Mouse (Mus musculus) CD8-positive naive resting alpha-beta T cell, adult 2 months (primary cell): ENCODE data around the gene Mapkbp1.

Experiments used
- DNase-seq, 2 experiments: peaks; one replicate each; pipeline ENCODE4 v3.0.0; 2022; ENCODE audit warnings: low read depth in 2 of 2, low spot score in 2 of 2

The Mapkbp1 gene

DNA sequence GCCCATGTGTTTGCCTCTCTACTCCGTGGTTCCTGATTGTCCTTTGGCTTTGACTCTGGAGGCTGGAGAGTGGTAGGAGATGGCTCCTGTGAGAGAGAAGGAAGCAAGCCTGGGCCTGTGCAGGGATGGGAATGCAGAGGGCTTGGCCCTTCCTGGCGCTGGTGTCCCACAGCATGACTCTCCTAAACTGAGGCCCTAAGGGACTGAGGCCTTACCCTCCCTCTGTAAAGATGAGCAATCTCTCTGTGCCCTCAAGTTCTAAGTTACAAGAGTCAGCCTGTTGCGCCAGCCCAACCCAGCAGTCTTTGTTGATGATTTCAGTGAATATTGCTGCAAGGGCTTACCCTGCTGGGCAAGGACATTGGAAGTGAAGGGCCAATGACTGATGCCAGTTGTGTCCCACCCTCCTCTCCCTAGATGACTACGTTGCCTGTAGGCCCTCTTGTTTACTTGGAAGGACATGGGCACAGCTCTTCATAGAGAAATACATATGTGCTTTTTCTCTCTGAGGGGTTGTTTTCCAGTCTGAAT, 35.2 kb downstream of the Mapkbp1 start:
- DNase-seq = no peak

GRCm38 (mm10) chr2:120008672-120009071, 36.2 kb downstream of the Mapkbp1 start:
- no peak for DNase-seq

DNA sequence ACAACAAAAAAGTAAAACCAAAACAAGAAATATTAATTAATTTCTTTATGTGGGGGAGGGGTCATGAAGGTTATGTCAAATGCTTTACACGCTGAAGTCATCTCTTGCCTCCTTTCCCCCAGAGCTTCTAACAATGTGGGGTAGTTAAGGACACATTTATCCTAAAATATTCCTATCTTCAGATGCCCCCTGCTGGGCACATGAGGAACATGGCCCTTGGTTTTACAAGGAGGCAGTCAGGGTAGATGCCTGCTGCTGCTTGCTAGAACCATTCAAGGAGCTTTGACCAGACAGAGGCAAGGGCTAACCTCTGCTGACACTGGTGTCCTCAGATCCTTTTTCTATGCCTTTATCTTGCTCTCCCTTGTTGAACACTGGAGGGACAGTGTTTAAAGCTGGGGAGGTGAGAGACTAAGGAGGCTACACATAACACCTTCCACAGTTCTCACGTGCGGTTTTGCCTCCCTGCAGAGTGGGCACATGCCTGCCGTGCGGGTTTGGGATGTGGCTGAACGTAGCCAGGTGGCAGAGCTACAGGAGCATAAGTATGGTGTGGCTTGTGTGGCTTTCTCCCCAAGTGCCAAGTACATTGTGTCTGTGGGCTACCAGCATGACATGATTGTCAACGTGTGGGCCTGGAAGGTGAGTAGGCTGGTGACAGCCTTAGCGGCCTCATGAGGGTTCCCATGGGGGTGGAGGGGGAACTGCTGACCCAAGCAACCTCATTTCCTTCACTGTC, 39.1 kb downstream of the Mapkbp1 start:
- DNase-seq = peak in 1 of 2 experiments; percentile 38

DNA sequence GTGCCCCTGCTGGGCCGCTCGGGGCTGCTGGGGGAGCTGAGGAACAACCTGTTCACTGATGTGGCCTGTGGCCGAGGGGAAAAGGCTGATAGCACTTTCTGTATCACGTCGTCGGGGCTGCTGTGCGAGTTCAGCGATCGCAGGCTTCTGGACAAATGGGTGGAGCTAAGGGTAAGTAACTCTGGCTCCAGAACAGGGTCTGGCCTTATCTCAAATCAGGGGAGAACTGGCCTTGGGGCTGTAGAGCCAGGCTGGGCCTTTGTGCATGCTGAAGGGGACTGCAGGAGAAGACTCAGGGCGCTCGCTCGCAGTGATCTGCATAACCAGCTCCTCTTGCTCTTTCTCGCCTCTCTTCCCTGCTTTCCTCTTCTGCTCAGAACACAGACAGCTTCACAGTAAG, 40.4 kb downstream of the Mapkbp1 start:
- DNase-seq = no peak

- no peak for DNase-seq
Measured at GRCm38 (mm10) chr2:120013831-120014486, 41.5 kb downstream of the Mapkbp1 start.

DNA sequence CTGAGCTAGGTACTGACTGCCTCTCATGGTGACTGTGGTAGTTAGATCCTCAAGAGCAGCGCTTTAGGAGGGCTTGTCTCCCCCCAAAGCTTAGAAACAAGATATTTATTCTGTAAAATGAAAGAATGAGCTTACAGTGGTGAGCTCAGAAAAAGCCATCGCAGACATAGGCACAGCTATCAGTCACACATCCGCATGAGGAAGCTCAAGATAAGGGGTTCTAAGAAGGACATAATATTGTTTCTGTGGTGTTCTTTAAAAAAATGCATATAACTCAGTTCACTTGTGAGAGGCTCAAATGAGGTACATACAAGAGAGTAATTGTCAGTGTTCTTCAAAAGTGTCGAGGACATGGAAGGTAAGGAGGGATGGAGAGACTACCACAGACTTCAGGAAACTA, 43.4 kb downstream of the Mapkbp1 start:
- no peak for DNase-seq

DNA sequence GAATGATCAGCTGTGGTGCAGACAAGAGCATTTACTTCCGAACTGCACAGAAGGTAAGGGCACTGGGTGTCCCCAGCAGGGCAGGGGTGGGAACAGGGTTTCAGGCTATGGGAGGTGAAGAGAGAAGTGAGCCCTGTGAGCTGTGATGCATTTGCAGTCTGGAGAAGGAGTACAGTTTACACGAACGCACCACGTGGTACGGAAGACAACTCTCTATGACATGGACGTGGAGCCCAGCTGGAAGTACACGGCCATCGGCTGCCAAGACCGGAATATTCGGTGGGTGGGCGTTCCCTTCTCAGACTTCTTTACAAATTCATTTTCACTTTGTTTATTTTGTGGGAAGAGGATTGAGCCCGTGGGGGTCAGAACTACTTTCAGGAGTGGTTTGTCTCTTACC, 45.1 kb downstream of the Mapkbp1 start:
- no peak for DNase-seq

GRCm38 (mm10) chr2:120024337-120024736, 51.8 kb downstream of the Mapkbp1 start:
- DNase-seq = no peak

DNA sequence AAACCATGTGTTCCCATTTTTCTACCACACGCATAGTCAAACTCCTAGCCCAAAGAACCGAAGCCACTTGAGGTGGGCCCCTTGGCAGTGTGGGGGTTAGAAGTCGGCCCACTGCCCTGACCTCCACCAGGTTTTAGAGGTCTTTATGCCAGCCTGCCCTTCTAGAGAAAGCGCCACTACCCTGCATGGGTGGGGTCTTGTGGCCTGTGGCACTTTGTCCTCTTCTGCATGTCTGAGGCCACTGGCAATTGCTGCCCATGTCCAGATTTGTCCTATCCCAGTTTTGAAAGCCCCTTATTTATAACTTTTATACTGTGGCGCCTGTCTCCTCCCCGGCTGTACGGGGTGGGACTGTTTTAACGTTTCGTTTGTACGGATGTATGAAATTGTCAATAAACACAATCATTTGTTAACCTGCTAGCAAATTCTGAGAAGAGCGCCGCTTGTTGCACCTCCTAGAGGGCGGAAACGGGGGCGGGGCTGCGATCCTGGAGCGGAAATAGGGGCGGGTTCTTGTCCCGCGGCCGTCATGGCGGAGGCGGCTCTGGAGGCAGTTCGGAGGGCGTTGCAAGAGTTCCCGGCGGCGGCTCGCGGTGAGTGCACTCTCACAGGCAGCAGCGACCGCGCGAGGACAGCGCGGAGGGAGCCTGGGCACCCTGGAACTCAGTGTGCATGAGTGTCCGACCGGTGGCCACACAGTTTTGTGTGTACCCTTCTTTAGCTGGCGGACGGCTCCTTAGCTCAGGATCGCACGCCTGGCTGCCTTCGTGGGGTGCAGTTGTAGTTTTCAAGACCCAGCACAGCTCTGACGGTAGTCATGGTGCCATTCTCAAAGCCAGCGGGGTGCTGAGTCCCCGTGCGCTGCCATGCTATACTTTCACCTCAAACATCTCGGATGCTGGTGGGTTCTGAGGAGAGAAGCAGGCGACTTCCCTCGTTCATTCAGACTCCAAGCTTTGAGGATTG, 54.8 kb downstream of the Mapkbp1 start, which contains the start of the genes Jmjd7 and Gm28042:
Gene Jmjd7 (plus strand): TSS at position 500 of the 966 bp plus-strand sequence.
Gene Gm28042 (plus strand): TSS at position 510 of the 966 bp plus-strand sequence.
- peak; percentile 90 to 95 for DNase-seq

- no peak for DNase-seq
Measured at GRCm38 (mm10) chr2:120027950-120028331, 55.4 kb downstream of the Mapkbp1 start.

DNA sequence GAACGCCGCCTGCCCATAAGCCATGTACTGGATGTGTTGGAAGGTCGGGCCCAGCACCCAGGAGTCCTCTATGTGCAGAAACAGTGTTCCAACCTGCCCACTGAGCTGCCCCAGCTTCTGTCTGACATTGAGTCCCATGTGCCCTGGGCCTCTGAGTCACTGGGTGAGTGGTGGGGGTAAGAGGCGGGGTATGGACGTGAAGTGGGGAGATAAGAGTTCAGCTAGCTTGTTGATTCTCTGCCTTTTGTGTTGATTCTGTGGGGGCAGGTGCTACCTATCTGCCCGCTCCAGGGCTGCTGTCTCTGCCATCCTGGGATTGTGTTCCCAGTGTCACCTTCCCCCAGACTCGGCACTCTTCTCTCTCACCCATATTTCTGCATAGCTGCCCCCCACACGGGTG, 57.9 kb downstream of the Mapkbp1 start:
- DNase-seq = no peak

DNA sequence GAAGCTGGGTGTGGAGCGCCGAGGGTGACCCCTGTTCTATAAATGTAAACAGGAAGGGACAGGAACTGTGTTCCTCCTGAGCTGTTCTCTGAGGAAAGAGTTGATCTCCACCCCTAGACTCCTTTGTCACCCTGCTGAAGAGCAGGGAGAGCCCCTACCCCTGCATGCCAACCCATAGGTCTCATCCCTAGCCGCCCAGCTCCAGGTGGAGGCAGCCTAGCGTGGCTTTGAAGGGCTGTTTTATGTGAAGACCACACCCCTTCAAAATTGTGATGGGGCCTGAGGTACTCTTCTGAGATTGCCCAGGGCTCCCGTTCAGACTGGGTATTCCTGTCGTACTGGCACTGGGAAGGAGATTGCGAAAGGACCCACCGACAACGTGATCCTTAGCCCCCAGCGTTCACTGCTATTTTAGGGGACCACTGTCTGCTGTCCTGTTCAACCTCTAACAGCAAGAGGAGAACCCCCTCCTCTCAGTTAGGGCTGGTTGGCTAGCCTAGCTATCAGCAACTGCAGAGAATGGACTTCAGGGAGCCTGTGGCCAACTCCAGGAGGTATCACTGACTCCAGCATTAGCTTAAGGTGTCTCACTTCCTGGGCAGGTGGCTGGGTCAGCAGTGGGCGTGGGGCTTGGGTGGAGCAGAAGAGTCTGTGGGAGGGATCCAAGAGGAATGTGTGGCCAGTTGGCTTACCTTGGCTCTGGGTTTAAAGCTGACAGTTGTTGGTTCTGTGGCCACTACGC, 60.4 kb downstream of the Mapkbp1 start, which contains the start of gene Pla2g4b:
Gene Pla2g4b (plus strand): TSS at position 692 of the 742 bp plus-strand sequence.
- no peak for DNase-seq

DNA sequence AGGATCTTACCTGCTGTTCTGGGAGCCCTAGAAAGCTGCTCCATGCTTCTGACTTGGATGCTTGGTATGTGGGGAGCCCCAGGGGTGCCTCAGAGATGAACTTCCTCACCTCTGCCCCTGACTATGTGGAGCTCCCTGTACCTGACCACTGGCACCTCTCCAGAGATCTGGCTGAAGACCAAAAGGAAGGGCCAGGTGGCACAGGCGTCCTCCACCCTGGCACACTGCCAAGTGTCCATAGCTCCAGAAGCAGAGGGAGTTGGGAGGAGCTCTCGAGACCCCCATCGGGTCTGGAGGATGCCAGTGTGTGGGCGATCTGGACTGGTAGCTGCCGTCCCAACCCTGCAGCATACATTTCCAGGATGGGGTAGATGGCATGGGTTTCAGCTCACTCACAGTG, 61.2 kb downstream of the Mapkbp1 start:
- no peak for DNase-seq

DNA sequence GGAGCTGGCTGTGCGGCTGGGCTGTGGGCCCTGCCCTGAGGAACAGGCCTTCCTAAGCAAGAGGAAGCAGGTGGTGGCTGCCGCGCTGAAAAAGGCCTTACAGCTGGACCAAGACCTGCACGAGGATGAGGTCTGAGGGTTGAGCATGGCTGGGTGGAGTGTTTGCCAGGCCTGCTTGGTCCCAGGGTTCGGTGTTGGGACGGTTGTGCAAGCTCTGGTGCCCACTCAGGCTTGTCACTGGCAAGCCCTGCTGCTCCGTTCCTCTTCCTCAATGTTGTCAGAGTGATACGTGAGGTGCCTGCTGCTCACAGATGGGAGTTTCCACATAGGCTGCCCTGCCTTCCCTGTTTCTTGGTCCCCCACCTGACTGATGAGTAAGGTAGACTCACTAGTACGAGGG, 65.2 kb downstream of the Mapkbp1 start:
- DNase-seq = no peak

DNA sequence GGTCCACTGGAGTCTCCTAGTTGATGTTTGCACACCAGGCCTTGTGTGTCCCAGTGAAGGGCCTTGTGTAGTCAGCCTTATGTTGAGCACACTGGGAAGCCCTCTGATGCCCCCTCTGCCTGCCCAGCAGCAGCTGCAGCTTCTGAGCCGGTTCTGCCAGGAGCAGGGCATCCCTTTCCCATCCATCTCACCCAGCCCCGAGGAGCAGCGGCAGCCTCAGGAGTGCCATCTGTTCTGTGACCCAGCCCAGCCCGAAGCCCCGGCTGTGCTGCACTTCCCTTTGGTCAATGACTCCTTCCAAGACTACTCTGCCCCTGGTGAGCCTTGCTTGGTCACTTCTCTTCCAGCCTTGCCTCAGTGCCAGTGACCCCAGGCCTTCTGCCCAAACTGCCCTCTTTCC, 68.5 kb downstream of the Mapkbp1 start:
- no peak for DNase-seq

DNA sequence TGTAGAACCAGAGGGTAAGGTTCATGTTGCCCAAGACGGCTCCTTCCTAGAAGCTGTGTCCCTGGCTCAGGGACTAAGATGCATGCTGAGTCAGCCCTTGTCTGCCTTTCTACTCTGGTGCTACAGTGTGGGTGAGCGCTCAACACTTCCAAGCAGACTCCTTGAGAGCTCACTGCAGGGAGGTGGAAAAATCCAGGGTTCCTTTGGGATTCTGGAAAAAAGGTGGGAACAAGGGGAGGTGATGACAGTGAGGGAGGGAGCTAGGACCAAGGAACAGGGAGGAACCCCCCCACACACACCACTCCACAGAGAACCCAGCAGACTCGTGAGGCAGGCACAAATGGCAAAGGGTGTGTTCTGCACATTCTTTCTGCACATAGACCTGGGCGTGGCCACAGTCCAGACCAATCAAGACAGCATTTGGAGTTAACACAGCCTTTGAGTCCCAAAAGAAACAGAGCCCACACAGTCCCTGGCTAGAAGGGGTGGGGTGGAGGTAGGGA, 71.7 kb downstream of the Mapkbp1 start:
- no peak for DNase-seq

- DNase-seq = no peak
Measured at GRCm38 (mm10) chr2:120044676-120045075, 72.2 kb downstream of the Mapkbp1 start.

DNA sequence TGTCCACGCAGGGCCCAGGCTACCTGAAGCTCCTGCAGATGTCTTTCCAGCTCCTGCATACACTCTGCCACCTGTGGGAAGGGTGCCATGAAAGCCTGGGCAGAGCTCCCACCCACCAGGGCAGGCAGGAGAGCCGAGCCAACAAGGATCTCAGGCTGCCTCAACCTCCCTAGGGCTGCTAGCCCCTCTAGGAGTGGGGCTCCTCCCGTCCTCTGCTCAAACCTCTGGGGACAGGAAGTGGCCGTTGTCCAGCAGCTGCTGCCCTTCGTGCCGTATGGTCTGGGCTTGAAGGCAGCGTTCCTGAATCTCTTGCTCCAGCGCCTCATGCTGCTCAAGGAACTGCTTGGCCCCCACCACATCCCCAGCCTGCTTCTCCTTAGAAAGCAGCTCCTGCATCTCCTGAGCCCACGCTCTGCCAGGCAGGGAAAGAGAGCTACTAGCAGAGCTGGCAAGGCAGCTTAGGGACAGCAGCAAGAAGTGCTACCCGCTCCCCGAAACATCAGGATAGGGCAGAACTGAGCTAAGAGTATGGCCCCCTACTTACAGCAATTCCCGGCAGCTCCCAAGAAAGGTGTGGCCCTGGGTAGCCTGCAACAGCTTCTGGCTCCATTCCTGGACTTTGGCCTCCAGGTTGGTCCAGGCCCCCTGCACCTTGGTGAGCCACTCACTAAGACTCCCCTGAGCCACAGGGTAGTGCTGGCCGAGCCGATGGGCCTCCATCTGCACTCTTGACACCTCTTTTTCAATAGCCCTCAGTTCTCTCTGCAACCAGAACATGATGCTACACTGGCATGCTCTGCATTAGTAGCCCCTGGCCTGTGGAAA, 74.2 kb downstream of the Mapkbp1 start:
- no peak for DNase-seq

DNA sequence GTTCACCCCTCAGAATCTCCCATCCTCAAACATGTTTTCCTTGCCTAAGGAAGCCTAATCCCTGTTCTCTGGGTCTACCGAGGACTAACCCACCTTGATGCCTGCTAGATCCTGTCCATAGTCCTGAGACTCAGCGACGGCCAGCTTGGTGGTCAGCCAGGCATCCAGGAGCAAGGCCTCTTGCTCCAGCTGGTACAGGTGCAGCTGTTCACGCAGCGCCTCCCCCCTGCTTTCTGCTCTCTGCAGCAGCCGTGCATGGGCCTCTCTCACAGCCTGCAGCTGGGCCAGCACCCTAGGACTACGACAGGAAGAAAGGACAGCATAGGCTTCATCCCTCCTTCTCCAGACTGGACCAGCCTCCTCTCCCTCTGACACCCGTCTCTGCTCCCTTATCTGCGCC, 75.7 kb downstream of the Mapkbp1 start:
- DNase-seq = no peak
